In genomic region chr14:46821271-46821872, GRCm38 (mm10) we compare ENCODE assay signal across 7 mouse cellular contexts. TPM values are rescaled to one million over a fixed set of nuclear protein-coding genes. Genes with fewer than 3 reads are reported as not detected.
A peak's percentile ranks its signal among the peaks of the same experiment; 100 is the strongest.
DNase-seq lines count a peak whose midpoint lies in the region; ATAC-seq and TF ChIP-seq lines count a peak whose summit lies in the region.

No protein-coding gene starts in this region.

- peak; percentile 51 for DNase-seq in Muller cell, postnatal 12 days (ENCODE audit: inconsistent ontology term)
- peak; percentile 82 for DNase-seq in liver, adult 2 months (ENCODE audit: extremely low read depth, low read depth, low spot score)
- no peak for DNase-seq in right cerebral cortex, postnatal 14 days

- peak overlapping the region; percentile 92 for H3K4me3 ChIP-seq in embryonic facial prominence, embryonic 13.5 days
- H3K4me3 ChIP-seq in hindbrain, embryonic 13.5 days, result peak overlapping the region; percentile 85
- peak overlapping the region; percentile 83 for H3K4me3 ChIP-seq in liver, adult 2 months (ENCODE audit: insufficient read depth, low read depth, low read length)

- no peak for TF ChIP-seq CTCF in liver, adult 2 months (IDR thresholded peaks at IDR 0.05; ENCODE audit: low read depth, low read length)

- H3K36me3 ChIP-seq in embryonic facial prominence, embryonic 13.5 days, result peaks cover 9% of the 10 kb centered on the region
- H3K36me3 ChIP-seq in hindbrain, embryonic 13.5 days, result peaks cover 9% of the 10 kb centered on the region; the same call in 1 of the 2 replicates
- H3K36me3 ChIP-seq in liver, adult 2 months (ENCODE audit: control insufficient read depth, insufficient read depth, low read length), result peaks cover under 1% of the 10 kb centered on the region; the same call in 1 of the 2 replicates

- H3K4me2 ChIP-seq in embryonic facial prominence, embryonic 13.5 days, result peak overlapping the region; percentile 84
- H3K4me2 ChIP-seq in hindbrain, embryonic 13.5 days, result peak overlapping the region; percentile 80

- peaks cover 3% of the 10 kb centered on the region; the same call in 1 of the 2 replicates for H3K27me3 ChIP-seq in embryonic facial prominence, embryonic 13.5 days
- peaks cover 29% of the 10 kb centered on the region; the same call in 1 of the 2 replicates for H3K27me3 ChIP-seq in hindbrain, embryonic 13.5 days
- no peaks in the 10 kb centered on the region for H3K27me3 ChIP-seq in liver, adult 2 months (ENCODE audit: control insufficient read depth, insufficient read depth, low read length)

- TF ChIP-seq POLR2A in liver, adult 2 months (IDR thresholded peaks at IDR 0.05; ENCODE audit: extremely low read depth, insufficient read depth, low read length), result no peak

- under 1% methylated on average over 11 of the region's 11 CpGs for WGBS in embryonic facial prominence, embryonic 13.5 days
- WGBS in hindbrain, embryonic 13.5 days, result under 1% methylated on average over 11 of the region's 11 CpGs
- under 1% methylated on average over 11 of the region's 11 CpGs for WGBS in liver, adult 2 months

- ATAC-seq in CD4-positive, CD25-positive, alpha-beta regulatory T cell, adult 4 months, result peak; percentile 30
- no peak for ATAC-seq in embryonic facial prominence, embryonic 13.5 days (ENCODE audit: insufficient number of reproducible peaks, insufficient read depth, low FRiP score, low TSS enrichment, low read depth)
- ATAC-seq in hindbrain, embryonic 13.5 days (ENCODE audit: low FRiP score), result no peak; the same call in 1 of the 2 replicates
- peak; percentile 19 for ATAC-seq in monocyte, adult 5-6 weeks (replicated peaks; ENCODE audit: insufficient number of reproducible peaks, low FRiP score, low TSS enrichment, poor library complexity, severe bottlenecking)

- no peaks in the 10 kb centered on the region for H3K9me3 ChIP-seq in embryonic facial prominence, embryonic 13.5 days
- H3K9me3 ChIP-seq in hindbrain, embryonic 13.5 days, result no peaks in the 10 kb centered on the region

- H3K4me1 ChIP-seq in embryonic facial prominence, embryonic 13.5 days, result peaks cover 14% of the 10 kb centered on the region
- peaks cover 20% of the 10 kb centered on the region for H3K4me1 ChIP-seq in hindbrain, embryonic 13.5 days (replicated peaks)
- H3K4me1 ChIP-seq in liver, adult 2 months (ENCODE audit: control insufficient read depth, insufficient read depth, low read length), result peaks cover 15% of the 10 kb centered on the region

- H3K79me2 ChIP-seq in liver, adult 2 months (ENCODE audit: control insufficient read depth, insufficient read depth, low read length), result peaks cover 10% of the 10 kb centered on the region; the same call in 1 of the 2 replicates

- H3K9ac ChIP-seq in embryonic facial prominence, embryonic 13.5 days, result peak overlapping the region; percentile 93
- H3K9ac ChIP-seq in hindbrain, embryonic 13.5 days, result peak overlapping the region; percentile 90
- peak overlapping the region; percentile 84 for H3K9ac ChIP-seq in liver, adult 2 months (ENCODE audit: low read depth, low read length)

- peak overlapping the region; percentile 93 for H3K27ac ChIP-seq in embryonic facial prominence, embryonic 13.5 days
- H3K27ac ChIP-seq in hindbrain, embryonic 13.5 days, result peak overlapping the region; percentile 87
- H3K27ac ChIP-seq in liver, adult 2 months (replicated peaks; ENCODE audit: insufficient read depth, low read depth, low read length), result peak overlapping the region; percentile 85

RNA-seq across cellular contexts. Expression of gene Gmfb, which starts 0.7 kb away (rescaled TPM):
- 10 to 100 TPM; 94.7 to 96.2 TPM for polyA plus RNA-seq in CD4-positive, CD25-positive, alpha-beta regulatory T cell, adult 4 months (2017; shearing (Covaris generic))
- 70.9 and 83.4 TPM in 2 replicates for polyA plus RNA-seq in embryonic facial prominence, embryonic 13.5 days (2015; fragmentation: Nextera tagmentation; extraction: Ambion mirVana)
- polyA plus RNA-seq in hindbrain, embryonic 13.5 days (2015; fragmentation: Nextera tagmentation; extraction: Ambion mirVana), result 107 and 109 TPM in 2 replicates
- 24.4 and 27.2 TPM in 2 replicates for total RNA-seq in liver, adult 2 months (2014; rRNA removed)
- 3.6 and 4.2 TPM in 2 replicates for polyA plus RNA-seq in liver, adult 2 months (2012; rRNA removed)
- total RNA-seq in monocyte, adult 5-6 weeks (2017), result 124 to 159 TPM (median 133 TPM) in 3 replicates

RNA-seq across cellular contexts. Expression of gene Cgrrf1, which starts 10.6 kb away (rescaled TPM):
- 10 to 100 TPM in 1 of 2 experiments, 1 to 10 TPM in 1; 7.4 to 10.1 TPM for polyA plus RNA-seq in CD4-positive, CD25-positive, alpha-beta regulatory T cell, adult 4 months (2017; shearing (Covaris generic))
- 20.1 and 23.5 TPM in 2 replicates for polyA plus RNA-seq in embryonic facial prominence, embryonic 13.5 days (2015; fragmentation: Nextera tagmentation; extraction: Ambion mirVana)
- polyA plus RNA-seq in hindbrain, embryonic 13.5 days (2015; fragmentation: Nextera tagmentation; extraction: Ambion mirVana), result 19.5 and 23.4 TPM in 2 replicates
- total RNA-seq in liver, adult 2 months (2014; rRNA removed), result 54.1 and 63.8 TPM in 2 replicates
- polyA plus RNA-seq in liver, adult 2 months (2012; rRNA removed), result 27.8 and 32.1 TPM in 2 replicates
- 24.6 to 35.2 TPM (median 33.2 TPM) in 3 replicates for total RNA-seq in monocyte, adult 5-6 weeks (2017)

RNA-seq across cellular contexts. Expression of gene Cnih1, which starts 33.2 kb away (rescaled TPM):
- 10 to 100 TPM; 63.4 to 68.6 TPM for polyA plus RNA-seq in CD4-positive, CD25-positive, alpha-beta regulatory T cell, adult 4 months (2017; shearing (Covaris generic))
- polyA plus RNA-seq in embryonic facial prominence, embryonic 13.5 days (2015; fragmentation: Nextera tagmentation; extraction: Ambion mirVana), result 196 and 198 TPM in 2 replicates
- 190 and 199 TPM in 2 replicates for polyA plus RNA-seq in hindbrain, embryonic 13.5 days (2015; fragmentation: Nextera tagmentation; extraction: Ambion mirVana)
- 51.8 and 55.7 TPM in 2 replicates for total RNA-seq in liver, adult 2 months (2014; rRNA removed)
- polyA plus RNA-seq in liver, adult 2 months (2012; rRNA removed), result 69.5 and 83.3 TPM in 2 replicates
- 26.8 to 48.0 TPM (median 29.9 TPM) in 3 replicates for total RNA-seq in monocyte, adult 5-6 weeks (2017)

Comparison
In these comparisons a context has a peak if more than half of its experiments do, and no peak if none do; other contexts are left out.
1. ATAC-seq: peak in CD4-positive, CD25-positive, alpha-beta regulatory T cell, adult 4 months (single experiment) and monocyte, adult 5-6 weeks (single experiment); none in embryonic facial prominence, embryonic 13.5 days (single experiment) and hindbrain, embryonic 13.5 days (single experiment).
2. RNA of gene Gmfb, which starts 0.7 kb away (polyA plus RNA-seq): 107 to 109 TPM in hindbrain, embryonic 13.5 days, 94.7 to 96.2 TPM in CD4-positive, CD25-positive, alpha-beta regulatory T cell, adult 4 months and 70.9 to 83.4 TPM in embryonic facial prominence, embryonic 13.5 days; 3.6 to 4.2 TPM in liver, adult 2 months; every median in the first group is over 10 times any median in the second.
3. Peak in every context shown above with its lines, with median percentiles within 50 percentile points of each other: H3K27ac ChIP-seq, H3K4me3 ChIP-seq and H3K9ac ChIP-seq.